Mouse (Mus musculus): ENCODE data around the gene Best1. TPM values are rescaled to one million over a fixed set of nuclear protein-coding genes. Genes with fewer than 3 reads are reported as not detected.

Gene Best1
- polyA plus RNA-seq, 1 experiment from 2014 or later: 0.64 TPM

DNA sequence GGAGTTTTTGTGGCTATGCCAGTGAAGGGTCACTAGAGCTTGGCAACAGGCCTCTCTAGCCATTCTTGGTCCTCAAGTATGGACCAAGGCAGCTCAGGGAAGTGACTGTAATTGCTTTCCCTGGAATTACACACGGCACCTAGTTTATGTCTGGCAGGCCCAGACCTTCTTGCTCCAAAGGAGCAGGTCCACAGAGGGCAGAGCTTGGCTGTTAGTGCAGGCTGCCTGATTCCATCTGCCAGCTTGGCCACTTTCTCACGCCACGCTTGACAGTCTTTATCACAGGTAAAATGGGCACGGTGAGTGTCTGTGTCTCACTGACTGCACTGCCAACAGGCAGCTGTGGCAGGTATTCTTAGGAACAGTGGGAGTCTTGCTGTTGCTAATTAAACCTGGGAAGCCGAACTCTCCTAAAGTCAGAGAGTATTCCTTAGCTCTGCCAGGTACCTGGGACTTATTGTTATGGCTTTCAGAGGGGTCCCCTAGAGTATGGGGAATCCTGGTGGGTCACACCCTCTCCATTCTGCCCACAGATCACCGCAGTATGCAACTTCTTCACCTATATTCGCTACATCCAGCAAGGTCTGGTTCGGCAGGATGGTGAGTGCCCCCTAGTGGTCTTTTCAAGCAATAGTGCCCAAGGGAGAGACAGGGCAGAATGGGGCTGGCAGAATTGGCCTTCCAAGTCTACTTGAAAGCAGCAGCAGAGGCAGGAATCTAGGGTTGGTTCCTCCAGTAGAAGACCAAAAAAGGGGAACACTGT is 32.0 kb upstream of the Best1 start:
- no peak overlapping the region for H3K27ac ChIP-seq (ENCODE audit: low read depth)
- no peak overlapping the region for H3K9ac ChIP-seq (ENCODE audit: low read length)
- no peaks in the 10 kb centered on the region for H3K27me3 ChIP-seq (replicated peaks; ENCODE audit: control insufficient read depth, insufficient read depth, low read length)
- peak; percentile 68 for DNase-seq (ENCODE audit: low spot score)
- peaks cover 4% of the 10 kb centered on the region; the same call in 1 of the 2 replicates for H3K4me1 ChIP-seq (replicated peaks; ENCODE audit: control insufficient read depth, insufficient read depth, low read length)
- WGBS: 39% methylated on average over 8 of the region's 8 CpGs
- no peak overlapping the region for H3K4me3 ChIP-seq (ENCODE audit: low read depth, low read length)
- no peak overlapping the region for H3K4me2 ChIP-seq (ENCODE audit: low read length)
- ATAC-seq (replicated peaks; ENCODE audit: low FRiP score, low TSS enrichment, low read depth): 0 out of 2 replicates have a peak, but pooled peaks have one; percentile 31
- H3K9me3 ChIP-seq (ENCODE audit: control insufficient read depth, low read length): no peaks in the 10 kb centered on the region
- H3K36me3 ChIP-seq (ENCODE audit: control insufficient read depth, insufficient read depth, low read length): peaks cover 37% of the 10 kb centered on the region

- no peak for DNase-seq (ENCODE audit: low spot score)
- no peaks in the 10 kb centered on the region for H3K9me3 ChIP-seq (ENCODE audit: control insufficient read depth, low read length)
- H3K27me3 ChIP-seq (replicated peaks; ENCODE audit: control insufficient read depth, insufficient read depth, low read length): no peaks in the 10 kb centered on the region
- no peak overlapping the region for H3K4me2 ChIP-seq (ENCODE audit: low read length)
- no peak for ATAC-seq (replicated peaks; ENCODE audit: low FRiP score, low TSS enrichment, low read depth)
- H3K4me3 ChIP-seq (ENCODE audit: low read depth, low read length): no peak overlapping the region
- no peak overlapping the region for H3K27ac ChIP-seq (ENCODE audit: low read depth)
- H3K36me3 ChIP-seq (ENCODE audit: control insufficient read depth, insufficient read depth, low read length): peaks cover 38% of the 10 kb centered on the region
- H3K4me1 ChIP-seq (replicated peaks; ENCODE audit: control insufficient read depth, insufficient read depth, low read length): peaks cover 11% of the 10 kb centered on the region; the same call in 1 of the 2 replicates
- WGBS: 93% methylated on average over 2 of the region's 2 CpGs
- H3K9ac ChIP-seq (ENCODE audit: low read length): no peak overlapping the region
These were observed 28.3 kb upstream of the Best1 start for GRCm38 (mm10) chr19:10029746-10030145.

- Histone ChIP-seq H3K36me3 (ENCODE audit: control insufficient read depth, insufficient read depth, low read length) (peaks cover 26% of the 10 kb centered on the region), H3K9me3 (ENCODE audit: control insufficient read depth, low read length) (no peaks in the 10 kb centered on the region), H3K27me3 (replicated peaks; ENCODE audit: control insufficient read depth, insufficient read depth, low read length) (no peaks in the 10 kb centered on the region), H3K4me3 (ENCODE audit: low read depth, low read length) (no peak overlapping the region), H3K4me2 (ENCODE audit: low read length) (no peak overlapping the region), H3K27ac (ENCODE audit: low read depth) (peak overlapping the region; percentile 60), H3K9ac (ENCODE audit: low read length) (no peak overlapping the region), H3K4me1 (replicated peaks; ENCODE audit: control insufficient read depth, insufficient read depth, low read length) (peaks cover 14% of the 10 kb centered on the region; the same call in 1 of the 2 replicates)
- ATAC-seq (replicated peaks; ENCODE audit: low FRiP score, low TSS enrichment, low read depth) (no peak; the same call in 1 of the 2 replicates), DNase-seq (ENCODE audit: low spot score) (no peak)
- WGBS: 22% methylated on average over 8 of the region's 8 CpGs
These were observed 23.9 kb upstream of the Best1 start for GRCm38 (mm10) chr19:10025169-10025875.

- Histone ChIP-seq H3K27me3 (replicated peaks; ENCODE audit: control insufficient read depth, insufficient read depth, low read length) (no peaks in the 10 kb centered on the region), H3K4me3 (ENCODE audit: low read depth, low read length) (no peak overlapping the region), H3K9ac (ENCODE audit: low read length) (no peak overlapping the region), H3K27ac (ENCODE audit: low read depth) (0 out of 2 replicates have a peak overlapping the region, but pooled peaks have one; percentile 34), H3K9me3 (ENCODE audit: control insufficient read depth, low read length) (no peaks in the 10 kb centered on the region), H3K4me1 (replicated peaks; ENCODE audit: control insufficient read depth, insufficient read depth, low read length) (peaks cover 28% of the 10 kb centered on the region; the same call in 1 of the 2 replicates), H3K36me3 (ENCODE audit: control insufficient read depth, insufficient read depth, low read length) (peaks cover 9% of the 10 kb centered on the region), H3K4me2 (ENCODE audit: low read length) (no peak overlapping the region)
- ATAC-seq (replicated peaks; ENCODE audit: low FRiP score, low TSS enrichment, low read depth): no peak
- DNase-seq (ENCODE audit: low spot score): no peak
- WGBS: 61% methylated on average over 9 of the region's 9 CpGs
These were observed 21.9 kb upstream of the Best1 start for GRCm38 (mm10) chr19:10023304-10023758.

DNA sequence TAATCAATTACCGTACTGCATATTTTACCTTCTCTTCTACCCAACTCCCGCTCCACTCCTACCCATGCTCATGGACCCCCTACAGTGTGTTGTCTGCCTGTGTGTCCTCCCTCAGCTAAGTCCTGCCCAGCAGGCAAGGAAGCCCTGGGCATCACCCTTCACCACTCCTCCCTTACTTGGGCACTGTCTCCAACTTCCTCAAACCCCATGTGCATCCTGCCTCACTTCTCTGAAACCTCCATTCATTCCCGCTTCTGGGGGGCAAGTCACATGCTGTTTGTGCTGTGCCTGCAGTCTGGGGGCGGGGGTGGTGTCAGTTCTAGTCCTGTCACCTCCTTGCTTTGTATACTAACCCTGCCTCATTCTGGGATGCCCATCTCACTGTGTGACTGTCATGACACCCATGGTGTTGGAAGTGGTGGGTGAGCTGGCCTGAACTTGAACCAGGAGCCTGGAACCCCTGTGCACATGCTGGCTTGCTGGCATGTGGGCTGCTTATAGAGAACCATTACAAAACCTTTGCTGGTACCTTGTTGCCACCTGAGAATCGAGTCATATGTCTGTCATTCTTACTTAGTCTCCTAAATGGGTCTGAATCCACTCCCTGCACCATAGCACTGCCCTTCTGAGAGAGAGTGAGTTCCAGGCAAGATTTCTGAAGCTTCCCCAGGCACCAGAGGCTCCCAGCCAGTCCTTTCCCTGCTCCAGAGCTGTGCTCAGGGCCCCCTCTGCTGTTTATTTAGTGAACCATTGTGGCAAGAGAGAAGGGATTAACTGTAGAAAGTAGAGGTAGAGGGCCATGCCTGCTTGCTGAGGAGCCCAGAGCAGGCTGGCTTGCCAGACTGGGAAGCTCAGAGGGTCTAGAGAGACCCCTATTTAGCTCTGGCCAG is 21.2 kb upstream of the Best1 start:
- Histone ChIP-seq H3K9me3 (ENCODE audit: control insufficient read depth, low read length) (no peaks in the 10 kb centered on the region), H3K27me3 (replicated peaks; ENCODE audit: control insufficient read depth, insufficient read depth, low read length) (no peaks in the 10 kb centered on the region), H3K36me3 (ENCODE audit: control insufficient read depth, insufficient read depth, low read length) (peaks cover 3% of the 10 kb centered on the region), H3K4me2 (ENCODE audit: low read length) (no peak overlapping the region), H3K4me3 (ENCODE audit: low read depth, low read length) (no peak overlapping the region), H3K27ac (ENCODE audit: low read depth) (peak overlapping the region; percentile 34; the same call in 1 of the 2 replicates), H3K4me1 (replicated peaks; ENCODE audit: control insufficient read depth, insufficient read depth, low read length) (peaks cover 31% of the 10 kb centered on the region), H3K9ac (ENCODE audit: low read length) (no peak overlapping the region)
- 71% methylated on average over 5 of the region's 5 CpGs for WGBS
- ATAC-seq (replicated peaks; ENCODE audit: low FRiP score, low TSS enrichment, low read depth): no peak
- no peak for DNase-seq (ENCODE audit: low spot score)

DNA sequence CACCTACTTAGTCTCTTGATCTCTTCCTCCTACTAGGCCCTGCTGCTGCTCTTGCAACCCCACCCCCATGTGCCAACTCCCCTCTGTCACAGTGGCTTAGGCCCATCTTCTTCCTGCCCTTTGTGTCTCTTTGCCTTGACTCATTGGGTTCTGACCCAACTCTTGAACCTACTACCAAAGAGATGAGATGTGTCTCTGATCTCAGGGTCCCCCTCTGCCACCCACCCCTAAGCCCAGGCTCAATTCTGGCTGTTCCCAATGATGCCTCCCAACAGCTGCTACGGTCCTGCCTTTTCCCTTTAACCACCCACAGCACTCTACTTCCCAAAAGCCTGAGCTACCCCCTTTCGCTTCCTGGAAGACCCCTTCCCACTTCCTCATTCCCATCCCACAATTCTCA is 20.5 kb upstream of the Best1 start:
- WGBS: 83% methylated on average over 2 of the region's 2 CpGs
- Histone ChIP-seq H3K27ac (ENCODE audit: low read depth) (no peak overlapping the region), H3K9ac (ENCODE audit: low read length) (no peak overlapping the region), H3K4me3 (ENCODE audit: low read depth, low read length) (no peak overlapping the region), H3K9me3 (ENCODE audit: control insufficient read depth, low read length) (no peaks in the 10 kb centered on the region), H3K4me2 (ENCODE audit: low read length) (no peak overlapping the region), H3K27me3 (replicated peaks; ENCODE audit: control insufficient read depth, insufficient read depth, low read length) (no peaks in the 10 kb centered on the region), H3K4me1 (replicated peaks; ENCODE audit: control insufficient read depth, insufficient read depth, low read length) (peaks cover 35% of the 10 kb centered on the region), H3K36me3 (ENCODE audit: control insufficient read depth, insufficient read depth, low read length) (no peaks in the 10 kb centered on the region)
- no peak for DNase-seq (ENCODE audit: low spot score)
- no peak for ATAC-seq (replicated peaks; ENCODE audit: low FRiP score, low TSS enrichment, low read depth)

- peak overlapping the region; percentile 55; the same call in 1 of the 2 replicates for H3K9ac ChIP-seq (ENCODE audit: low read length)
- H3K4me3 ChIP-seq (ENCODE audit: low read depth, low read length): peak overlapping the region; percentile 57
- DNase-seq (ENCODE audit: low spot score) (no peak), ATAC-seq (replicated peaks; ENCODE audit: low FRiP score, low TSS enrichment, low read depth) (no peak)
- no peaks in the 10 kb centered on the region for H3K27me3 ChIP-seq (replicated peaks; ENCODE audit: control insufficient read depth, insufficient read depth, low read length)
- H3K4me1 ChIP-seq (replicated peaks; ENCODE audit: control insufficient read depth, insufficient read depth, low read length): peaks cover 38% of the 10 kb centered on the region
- H3K36me3 ChIP-seq (ENCODE audit: control insufficient read depth, insufficient read depth, low read length): no peaks in the 10 kb centered on the region
- H3K27ac ChIP-seq (ENCODE audit: low read depth): no peak overlapping the region
- peak overlapping the region; percentile 85 for H3K4me2 ChIP-seq (ENCODE audit: low read length)
- WGBS: 73% methylated on average over 4 of the region's 4 CpGs
- no peaks in the 10 kb centered on the region for H3K9me3 ChIP-seq (ENCODE audit: control insufficient read depth, low read length)
These were observed 17.9 kb upstream of the Best1 start for GRCm38 (mm10) chr19:10019214-10019760.

- no peaks in the 10 kb centered on the region for H3K9me3 ChIP-seq (ENCODE audit: control insufficient read depth, low read length)
- ATAC-seq (replicated peaks; ENCODE audit: low FRiP score, low TSS enrichment, low read depth): peak; percentile 22; the same call in 1 of the 2 replicates
- 0 out of 2 replicates have a peak overlapping the region, but pooled peaks have one; percentile 52 for H3K27ac ChIP-seq (ENCODE audit: low read depth)
- H3K4me2 ChIP-seq (ENCODE audit: low read length): peak overlapping the region; percentile 85
- H3K27me3 ChIP-seq (replicated peaks; ENCODE audit: control insufficient read depth, insufficient read depth, low read length): no peaks in the 10 kb centered on the region
- peaks cover 46% of the 10 kb centered on the region for H3K4me1 ChIP-seq (replicated peaks; ENCODE audit: control insufficient read depth, insufficient read depth, low read length)
- no peak for DNase-seq (ENCODE audit: low spot score)
- peak overlapping the region; percentile 55 for H3K9ac ChIP-seq (ENCODE audit: low read length)
- 0% methylated on average over 3 of the region's 3 CpGs for WGBS
- H3K36me3 ChIP-seq (ENCODE audit: control insufficient read depth, insufficient read depth, low read length): no peaks in the 10 kb centered on the region
- H3K4me3 ChIP-seq (ENCODE audit: low read depth, low read length): peak overlapping the region; percentile 57
These were observed 17.0 kb upstream of the Best1 start for GRCm38 (mm10) chr19:10018527-10018818.

All from intestine, embryonic 14.5 days (tissue).